Mouse (Mus musculus) splenic B cell, adult 2 months (primary cell): ENCODE measurements around the gene Fer.

ENCODE experiments used
- DNase-seq: peaks from one replicate; pipeline ENCODE4 v3.0.0-alpha.2; 2011; ENCODE audit warnings: low read depth, low spot score
- H3K27me3 ChIP-seq: 2 replicates; pipeline ENCODE4 v1.6.1; 2012; ENCODE audit warnings: mild to moderate bottlenecking, low read length, moderate library complexity, mixed read lengths; ENCODE audit not compliant: control insufficient read depth, poor library complexity, insufficient read depth, severe bottlenecking
- H3K36me3 ChIP-seq: 2 replicates; pipeline ENCODE4 v1.6.1; 2012; ENCODE audit warnings: mild to moderate bottlenecking, low read length, moderate library complexity, mixed read lengths; ENCODE audit not compliant: control insufficient read depth, poor library complexity, insufficient read depth, severe bottlenecking

Gene Fer

GRCm38 (mm10) chr17:64108773-64109172 lies 245.9 kb downstream of the Fer start:
- H3K27me3 ChIP-seq = no peaks in the 10 kb centered on the region
- DNase-seq = no peak
- H3K36me3 ChIP-seq = no peaks in the 10 kb centered on the region

GRCm38 (mm10) chr17:64109871-64110270 lies 247.0 kb downstream of the Fer start:
- Histone ChIP-seq H3K36me3 (no peaks in the 10 kb centered on the region), H3K27me3 (no peaks in the 10 kb centered on the region)
- no peak for DNase-seq

GRCm38 (mm10) chr17:64113625-64114024 lies 250.8 kb downstream of the Fer start:
- Histone ChIP-seq H3K36me3 (no peaks in the 10 kb centered on the region), H3K27me3 (no peaks in the 10 kb centered on the region)
- DNase-seq = no peak

- DNase-seq = no peak
- H3K36me3 ChIP-seq = no peaks in the 10 kb centered on the region
- H3K27me3 ChIP-seq = no peaks in the 10 kb centered on the region
Measured at GRCm38 (mm10) chr17:64116762-64117161, 253.9 kb downstream of the Fer start.

- H3K27me3 ChIP-seq = no peaks in the 10 kb centered on the region
- no peak for DNase-seq
- H3K36me3 ChIP-seq = no peaks in the 10 kb centered on the region
Measured at GRCm38 (mm10) chr17:64119697-64120288, 256.9 kb downstream of the Fer start.

- Histone ChIP-seq H3K36me3 (no peaks in the 10 kb centered on the region), H3K27me3 (no peaks in the 10 kb centered on the region)
- DNase-seq = no peak
Measured at GRCm38 (mm10) chr17:64122556-64122955, 259.7 kb downstream of the Fer start.

- no peak for DNase-seq
- Histone ChIP-seq H3K36me3 (no peaks in the 10 kb centered on the region), H3K27me3 (no peaks in the 10 kb centered on the region)
Measured at GRCm38 (mm10) chr17:64123732-64124131, 260.9 kb downstream of the Fer start.

GRCm38 (mm10) chr17:64126904-64127303 lies 264.0 kb downstream of the Fer start:
- DNase-seq = no peak
- H3K27me3 ChIP-seq = no peaks in the 10 kb centered on the region
- H3K36me3 ChIP-seq = no peaks in the 10 kb centered on the region

GRCm38 (mm10) chr17:64129750-64130149 lies 266.9 kb downstream of the Fer start:
- Histone ChIP-seq H3K36me3 (no peaks in the 10 kb centered on the region), H3K27me3 (no peaks in the 10 kb centered on the region)
- DNase-seq = no peak

- DNase-seq = no peak
- Histone ChIP-seq H3K27me3 (no peaks in the 10 kb centered on the region), H3K36me3 (no peaks in the 10 kb centered on the region)
Measured at GRCm38 (mm10) chr17:64130356-64130755, 267.5 kb downstream of the Fer start.

GRCm38 (mm10) chr17:64132183-64132582 lies 269.3 kb downstream of the Fer start:
- Histone ChIP-seq H3K27me3 (no peaks in the 10 kb centered on the region), H3K36me3 (no peaks in the 10 kb centered on the region)
- no peak for DNase-seq

- H3K36me3 ChIP-seq = no peaks in the 10 kb centered on the region
- DNase-seq = no peak
- no peaks in the 10 kb centered on the region for H3K27me3 ChIP-seq
Measured at GRCm38 (mm10) chr17:64135941-64136650, 273.2 kb downstream of the Fer start.

GRCm38 (mm10) chr17:64138036-64138717 lies 275.3 kb downstream of the Fer start:
- Histone ChIP-seq H3K27me3 (no peaks in the 10 kb centered on the region), H3K36me3 (no peaks in the 10 kb centered on the region)
- no peak for DNase-seq

GRCm38 (mm10) chr17:64139231-64139915 lies 276.5 kb downstream of the Fer start:
- Histone ChIP-seq H3K36me3 (no peaks in the 10 kb centered on the region), H3K27me3 (no peaks in the 10 kb centered on the region)
- no peak for DNase-seq
